Mouse (Mus musculus) liver, embryonic 14.5 days (tissue): ENCODE results near the gene Fam184b. TPM values are rescaled to one million over a fixed set of nuclear protein-coding genes. Genes with fewer than 3 reads are reported as not detected.

Experiments used
- ATAC-seq: fragments of 200-750 bp; cut with Nextera tagmentation; 2 replicates; pipeline ENCODE4 v1.8.0; 2017; ENCODE audit warnings: moderate number of reproducible peaks, mild to moderate bottlenecking, moderate library complexity; ENCODE audit not compliant: insufficient read depth
- DNase-seq, 3 experiments: peaks; one replicate each; pipeline ENCODE4 v3.0.0-alpha.2; 2012 to 2013; ENCODE audit warnings: low read depth in 3 of 3, low spot score in 3 of 3
- H3K27ac ChIP-seq: fragments of 300-500 bp; sonication (generic); 2 replicates; pipeline ENCODE4 v1.5.1; 2014; ENCODE audit warnings: moderate library complexity, mild to moderate bottlenecking, control low read depth, inconsistent platforms
- H3K27me3 ChIP-seq: fragments of 300-500 bp; sonication (generic); 2 replicates; pipeline ENCODE4 v1.6.1; 2014; ENCODE audit warnings: mild to moderate bottlenecking, low read length, moderate library complexity; ENCODE audit not compliant: control insufficient read depth, insufficient read depth
- H3K36me3 ChIP-seq: fragments of 300-500 bp; sonication (generic); replicated peaks from 2 replicates; pipeline ENCODE4 v1.6.1; 2014; ENCODE audit warnings: low read depth; ENCODE audit not compliant: control insufficient read depth, insufficient read depth
- H3K4me1 ChIP-seq, 2 experiments: fragments of 200-500 bp in 1 of 2; fragments of 300-500 bp in 1 of 2; sonication (generic) in 1 of 2; replicated peaks; 2 replicates each; pipeline ENCODE4 v1.6.1; 2012 to 2014; ENCODE audit warnings: antibody characterized with exemption in 1 of 2, inconsistent platforms in 1 of 2, low read length in 1 of 2; ENCODE audit not compliant: control insufficient read depth in 2 of 2, insufficient read depth in 2 of 2
- H3K4me2 ChIP-seq: fragments of 300-500 bp; sonication (generic); 2 replicates; pipeline ENCODE4 v1.6.1; 2014; ENCODE audit warnings: low read depth, mild to moderate bottlenecking, control low read depth, moderate library complexity
- H3K4me3 ChIP-seq, 2 experiments: fragments of 200-500 bp in 1 of 2; fragments of 300-500 bp in 1 of 2; sonication (generic) in 1 of 2; 2 replicates each; pipeline ENCODE4 v1.5.1; 2012 to 2014; ENCODE audit warnings: low read depth in 2 of 2, low read length in 2 of 2, mild to moderate bottlenecking in 2 of 2, control low read depth in 1 of 2, inconsistent platforms in 1 of 2, moderate library complexity in 1 of 2; ENCODE audit not compliant: insufficient read depth in 1 of 2
- H3K9ac ChIP-seq: fragments of 300-500 bp; sonication (generic); replicated peaks from 2 replicates; pipeline ENCODE4 v1.6.1; 2014; ENCODE audit warnings: mild to moderate bottlenecking, control low read depth, moderate library complexity
- H3K9me3 ChIP-seq: fragments of 300-500 bp; sonication (generic); 2 replicates; pipeline ENCODE4 v1.6.1; 2016; ENCODE audit warnings: low read length, mixed read lengths; ENCODE audit not compliant: control insufficient read depth
- CTCF ChIP-seq: IDR thresholded peaks from 2 replicates; pipeline ENCODE4 v1.5.1; 2016; ENCODE audit warnings: antibody characterized with exemption, low read depth, control low read depth
- EP300 ChIP-seq: IDR thresholded peaks from 2 replicates; pipeline ENCODE4 v1.6.1; 2016; ENCODE audit warnings: antibody characterized with exemption, low read depth
- WGBS: fragments of 180-500 bp; shearing (Covaris S2); extraction: QIAGEN DNeasy Blood & Tissue Kit; methylation state at CpG from one replicate; pipeline ENCODE4 v1.1.7; 2014; ENCODE audit not compliant: insufficient replicate concordance; 5-methylcytosine and 5-hydroxymethylcytosine counted together
- polyA plus RNA-seq, 2 experiments: library from polyadenylated mRNA; depleted of rRNA in 1 of 2; stranded (reverse) in 1 of 2; unstranded in 1 of 2; fragments of >200 nt; fragmentation: Nextera tagmentation in 1 of 2; extraction: Ambion mirVana in 1 of 2; gene quantifications; 2 replicates each; pipeline versions ENCODE4 v1.2.1 to v1.2.3; 2012 to 2014

Fam184b gene
- polyA plus RNA-seq, 2 experiments, result 0.04 to 0.09 TPM

DNA sequence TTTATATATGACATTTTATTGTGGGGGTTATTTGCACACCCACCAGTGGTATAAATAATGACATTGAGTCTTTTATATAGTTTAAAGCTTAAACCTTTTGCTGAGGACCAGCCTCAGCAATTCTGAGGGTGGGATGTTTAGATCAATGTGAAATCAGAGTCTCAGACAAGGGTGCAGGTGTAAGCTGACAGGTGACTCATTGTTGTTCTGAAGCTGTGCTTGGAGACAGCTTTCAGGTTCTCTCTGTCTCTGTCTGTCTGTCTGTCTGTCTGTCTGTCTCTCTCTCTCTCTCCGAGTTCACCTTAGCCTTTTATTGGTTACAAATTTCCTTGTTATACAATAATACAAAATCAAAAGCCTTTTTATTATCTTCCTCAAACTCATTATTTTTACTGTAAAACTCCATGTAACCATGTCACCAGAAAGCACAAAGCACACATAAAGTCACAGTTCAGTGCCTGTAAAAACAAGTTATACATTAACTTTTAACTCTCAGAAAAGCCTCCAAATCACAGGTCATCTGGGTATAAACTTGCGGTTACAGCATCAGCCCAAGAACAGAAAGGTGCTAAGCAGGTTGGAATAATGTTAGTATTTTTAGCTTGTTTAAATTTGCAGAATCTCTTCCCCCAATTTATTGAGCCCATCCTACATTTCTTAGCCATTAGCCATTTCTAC lies 11.8 kb upstream of the Fam184b start:
- no peak overlapping the region for H3K4me3 ChIP-seq
- no peak overlapping the region for H3K9ac ChIP-seq
- TF ChIP-seq EP300, result no peak
- TF ChIP-seq CTCF, result no peak
- H3K27me3 ChIP-seq, result no peaks in the 10 kb centered on the region
- no peak overlapping the region for H3K4me2 ChIP-seq
- no peaks in the 10 kb centered on the region for H3K4me1 ChIP-seq
- no peaks in the 10 kb centered on the region for H3K9me3 ChIP-seq
- WGBS, result 62% methylated on average over 2 of the region's 2 CpGs
- no peak overlapping the region for H3K27ac ChIP-seq
- no peak for DNase-seq
- H3K36me3 ChIP-seq, result no peaks in the 10 kb centered on the region
- no peak for ATAC-seq

GRCm38 (mm10) chr5:45639715-45640092 lies 290 bp upstream of the Fam184b start:
- no peaks in the 10 kb centered on the region for H3K36me3 ChIP-seq
- 0 out of 4 replicates have a peak, but pooled peaks cover 0 to 4% of the 10 kb centered on the region in 2 experiments for H3K4me1 ChIP-seq
- DNase-seq (no peak), ATAC-seq (no peak)
- H3K27ac ChIP-seq, result no peak overlapping the region
- no peak for TF ChIP-seq CTCF
- H3K27me3 ChIP-seq, result peaks cover 9% of the 10 kb centered on the region
- H3K9ac ChIP-seq, result no peak overlapping the region
- peak overlapping the region; percentile 65 for H3K4me2 ChIP-seq
- peak overlapping the region in 1 of 2 experiments; percentile 49; a peak in 2 of 4 replicates for H3K4me3 ChIP-seq
- 3% methylated on average over 8 of the region's 8 CpGs for WGBS
- H3K9me3 ChIP-seq, result no peaks in the 10 kb centered on the region

- Histone ChIP-seq H3K36me3 (no peaks in the 10 kb centered on the region), H3K9ac (no peak overlapping the region), H3K9me3 (no peaks in the 10 kb centered on the region), H3K4me1 (0 out of 4 replicates have a peak, but pooled peaks cover 0 to 4% of the 10 kb centered on the region in 2 experiments), H3K4me3 (no peak overlapping the region), H3K27ac (no peak overlapping the region), H3K27me3 (peaks cover 9% of the 10 kb centered on the region), H3K4me2 (no peak overlapping the region)
- ATAC-seq (no peak), DNase-seq (no peak)
- no peak for TF ChIP-seq CTCF
- no peak for TF ChIP-seq EP300
- WGBS, result 53% methylated on average over 3 of the region's 3 CpGs
These were observed 1.0 kb downstream of the Fam184b start for GRCm38 (mm10) chr5:45638378-45638777.

DNA sequence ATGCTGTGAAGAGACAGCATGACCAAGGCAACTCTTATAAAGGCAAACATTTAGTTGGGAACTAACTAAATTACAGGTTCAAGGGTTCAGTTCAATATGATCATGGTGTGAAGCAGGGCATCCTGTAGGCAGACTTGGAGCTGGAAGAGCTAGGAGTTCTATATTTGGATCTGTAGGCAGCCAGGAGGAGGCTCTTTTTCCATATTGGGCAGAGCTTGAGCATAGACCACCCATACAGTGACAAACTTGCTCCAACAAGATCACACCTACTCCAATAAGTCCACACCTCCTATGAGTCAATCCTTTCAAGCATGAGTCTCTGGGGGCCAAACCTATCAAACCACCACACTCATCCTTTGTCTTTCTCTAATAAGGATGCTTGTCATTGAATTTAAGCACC lies 9.9 kb downstream of the Fam184b start:
- no peak for ATAC-seq
- no peaks in the 10 kb centered on the region for H3K4me1 ChIP-seq
- no peak for DNase-seq
- H3K9ac ChIP-seq, result no peak overlapping the region
- TF ChIP-seq CTCF (no peak), EP300 (no peak)
- H3K27me3 ChIP-seq, result no peaks in the 10 kb centered on the region
- no peaks in the 10 kb centered on the region for H3K36me3 ChIP-seq
- H3K9me3 ChIP-seq, result no peaks in the 10 kb centered on the region
- H3K4me3 ChIP-seq, result no peak overlapping the region
- H3K27ac ChIP-seq, result no peak overlapping the region
- no peak overlapping the region for H3K4me2 ChIP-seq

- TF ChIP-seq EP300 (no peak), CTCF (no peak)
- ATAC-seq (no peak), DNase-seq (no peak)
- Histone ChIP-seq H3K27ac (no peak overlapping the region), H3K9ac (no peak overlapping the region), H3K9me3 (no peaks in the 10 kb centered on the region), H3K4me1 (no peaks in the 10 kb centered on the region), H3K27me3 (no peaks in the 10 kb centered on the region), H3K4me3 (no peak overlapping the region), H3K4me2 (no peak overlapping the region), H3K36me3 (no peaks in the 10 kb centered on the region)
- WGBS, result 57% methylated on average over 1 of the region's 1 CpGs
These were observed 11.6 kb downstream of the Fam184b start for GRCm38 (mm10) chr5:45627771-45628170.
